Mouse (Mus musculus) intestine, embryonic 16.5 days (tissue): ENCODE data around the gene Taok2. TPM values are rescaled to one million over a fixed set of nuclear protein-coding genes. Genes with fewer than 3 reads are reported as not detected.
A peak's percentile ranks its signal among the peaks of the same experiment; 100 is the strongest.

Experiments
- ATAC-seq: fragments of 200-750 bp; cut with Nextera tagmentation; 2 replicates; pipeline ENCODE4 v1.8.0; 2017; ENCODE audit warnings: moderate TSS enrichment, moderate library complexity
- H3K27ac ChIP-seq: fragments of 300-500 bp; sonication (generic); 2 replicates; pipeline ENCODE4 v1.5.1; 2014; ENCODE audit warnings: mild to moderate bottlenecking, low read length
- H3K27me3 ChIP-seq: fragments of 300-500 bp; sonication (generic); replicated peaks from 2 replicates; pipeline ENCODE4 v1.6.1; 2014; ENCODE audit warnings: low read length, control low read depth, mixed read lengths; ENCODE audit not compliant: control insufficient read depth, insufficient read depth
- H3K36me3 ChIP-seq: fragments of 300-500 bp; sonication (generic); 2 replicates; pipeline ENCODE4 v1.6.1; 2014; ENCODE audit warnings: low read length, control low read depth; ENCODE audit not compliant: control insufficient read depth, insufficient read depth
- H3K4me1 ChIP-seq: fragments of 300-500 bp; sonication (generic); 2 replicates; pipeline ENCODE4 v1.6.1; 2014; ENCODE audit warnings: low read length, control low read depth, mixed read lengths; ENCODE audit not compliant: control insufficient read depth, insufficient read depth
- H3K4me2 ChIP-seq: fragments of 300-500 bp; sonication (generic); 2 replicates; pipeline ENCODE4 v1.6.1; 2014; ENCODE audit warnings: low read depth, low read length, control low read depth
- H3K4me3 ChIP-seq: fragments of 300-500 bp; sonication (generic); 2 replicates; pipeline ENCODE4 v1.5.1; 2014; ENCODE audit warnings: mild to moderate bottlenecking, low read length
- H3K9ac ChIP-seq: fragments of 300-500 bp; sonication (generic); 2 replicates; pipeline ENCODE4 v1.6.1; 2014; ENCODE audit warnings: low read depth, low read length
- H3K9me3 ChIP-seq: fragments of 300-500 bp; sonication (generic); 2 replicates; pipeline ENCODE4 v1.6.1; 2016; ENCODE audit warnings: low read length, control low read depth; ENCODE audit not compliant: control insufficient read depth
- WGBS: fragments of 180-500 bp; shearing (Covaris S2); extraction: QIAGEN DNeasy Blood & Tissue Kit; methylation state at CpG from one replicate; pipeline ENCODE4 v1.1.7; 2014; 5-methylcytosine and 5-hydroxymethylcytosine counted together
- polyA plus RNA-seq: library from polyadenylated mRNA; unstranded; fragments of >200 nt; fragmentation: Nextera tagmentation; extraction: Ambion mirVana; gene quantifications from 2 replicates; pipeline ENCODE4 v1.2.1, GENCODE M21; 2015

Gene Taok2
- polyA plus RNA-seq = 27.6 and 28.6 TPM in 2 replicates

GRCm38 (mm10) chr7:126884286-126885164, at the start of gene Taok2:
Gene Taok2 (minus strand): TSS chr7:126884703.
- ATAC-seq = peak; percentile 98
- under 1% methylated on average over 56 of the region's 56 CpGs for WGBS
- H3K4me3 ChIP-seq = peak within 1 kb of the TSS; percentile 93
- H3K9ac ChIP-seq = peak within 1 kb of the TSS; percentile 91
- no peaks in the 10 kb centered on the region for H3K27me3 ChIP-seq
- H3K4me1 ChIP-seq = peaks cover 19% of the 10 kb centered on the region
- no peaks in the 10 kb centered on the region for H3K9me3 ChIP-seq
- H3K4me2 ChIP-seq = peak within 1 kb of the TSS; percentile 73
- peak within 1 kb of the TSS; percentile 96 for H3K27ac ChIP-seq
- H3K36me3 ChIP-seq = peaks cover 11% of the 10 kb centered on the region; the same call in 1 of the 2 replicates

GRCm38 (mm10) chr7:126932652-126933051, 48.1 kb upstream of the Taok2 start:
- no peak for ATAC-seq
- Histone ChIP-seq H3K4me1 (peaks cover 6% of the 10 kb centered on the region; the same call in 1 of the 2 replicates), H3K9me3 (no peaks in the 10 kb centered on the region), H3K27me3 (no peaks in the 10 kb centered on the region), H3K27ac (no peak overlapping the region), H3K9ac (no peak overlapping the region), H3K4me3 (no peak overlapping the region), H3K4me2 (no peak overlapping the region), H3K36me3 (0 out of 2 replicates have a peak, but pooled peaks cover 8% of the 10 kb centered on the region)
- 81% methylated on average over 2 of the region's 2 CpGs for WGBS

- under 1% methylated on average over 27 of the region's 27 CpGs for WGBS
- no peaks in the 10 kb centered on the region for H3K27me3 ChIP-seq
- peak overlapping the region; percentile 87 for H3K4me2 ChIP-seq
- ATAC-seq = peak; percentile 76
- peak overlapping the region; percentile 37 for H3K27ac ChIP-seq
- no peaks in the 10 kb centered on the region for H3K9me3 ChIP-seq
- H3K9ac ChIP-seq = peak overlapping the region; percentile 85
- peak overlapping the region; percentile 92 for H3K4me3 ChIP-seq
- peaks cover 6% of the 10 kb centered on the region; the same call in 1 of the 2 replicates for H3K4me1 ChIP-seq
- 0 out of 2 replicates have a peak, but pooled peaks cover 8% of the 10 kb centered on the region for H3K36me3 ChIP-seq
These were observed 44.5 kb upstream of the Taok2 start for GRCm38 (mm10) chr7:126929046-126929445.

GRCm38 (mm10) chr7:126928384-126929037, 44.0 kb upstream of the Taok2 start, which contains the start of gene Kctd13:
Gene Kctd13 (plus strand): TSS chr7:126928879.
- Histone ChIP-seq H3K9ac (peak within 1 kb of the TSS; percentile 85), H3K4me2 (peak within 1 kb of the TSS; percentile 87), H3K27me3 (no peaks in the 10 kb centered on the region), H3K4me3 (peak within 1 kb of the TSS; percentile 92), H3K4me1 (peaks cover 6% of the 10 kb centered on the region; the same call in 1 of the 2 replicates), H3K36me3 (0 out of 2 replicates have a peak, but pooled peaks cover 5% of the 10 kb centered on the region), H3K27ac (peak within 1 kb of the TSS; percentile 54), H3K9me3 (no peaks in the 10 kb centered on the region)
- 3% methylated on average over 51 of the region's 56 CpGs for WGBS
- peak; percentile 99 for ATAC-seq

GRCm38 (mm10) chr7:126926299-126926698, 41.8 kb upstream of the Taok2 start:
- Histone ChIP-seq H3K4me2 (no peak overlapping the region), H3K27ac (no peak overlapping the region)
- WGBS = 19% methylated on average over 3 of the region's 3 CpGs

GRCm38 (mm10) chr7:126923999-126924398, 39.5 kb upstream of the Taok2 start:
- ATAC-seq = no peak
- Histone ChIP-seq H3K27me3 (no peaks in the 10 kb centered on the region), H3K4me3 (no peak overlapping the region), H3K36me3 (no peaks in the 10 kb centered on the region), H3K27ac (no peak overlapping the region), H3K9me3 (no peaks in the 10 kb centered on the region), H3K4me2 (no peak overlapping the region), H3K4me1 (peaks cover 7% of the 10 kb centered on the region; the same call in 1 of the 2 replicates), H3K9ac (no peak overlapping the region)
- 62% methylated on average over 5 of the region's 5 CpGs for WGBS

More at GRCm38 (mm10) chr7:126926299-126926698, 41.8 kb upstream of the Taok2 start:
- H3K27me3 ChIP-seq = no peaks in the 10 kb centered on the region
- H3K9ac ChIP-seq = no peak overlapping the region
- no peaks in the 10 kb centered on the region for H3K36me3 ChIP-seq
- no peak overlapping the region for H3K4me3 ChIP-seq
- no peaks in the 10 kb centered on the region for H3K9me3 ChIP-seq
- H3K4me1 ChIP-seq = peaks cover 13% of the 10 kb centered on the region; the same call in 1 of the 2 replicates
- no peak for ATAC-seq

GRCm38 (mm10) chr7:126922624-126923060, 38.1 kb upstream of the Taok2 start, which contains the start of gene Tmem219:
Gene Tmem219 (minus strand): TSS chr7:126922917.
- H3K4me2 ChIP-seq = peak within 1 kb of the TSS; percentile 24; the same call in 1 of the 2 replicates
- no peaks in the 10 kb centered on the region for H3K9me3 ChIP-seq
- H3K4me1 ChIP-seq = peaks cover 7% of the 10 kb centered on the region; the same call in 1 of the 2 replicates
- 31% methylated on average over 5 of the region's 5 CpGs for WGBS
- peak within 1 kb of the TSS; percentile 30; the same call in 1 of the 2 replicates for H3K9ac ChIP-seq
- peak; percentile 89 for ATAC-seq
- no peaks in the 10 kb centered on the region for H3K27me3 ChIP-seq
- H3K27ac ChIP-seq = peak within 1 kb of the TSS; percentile 58; the same call in 1 of the 2 replicates
- H3K36me3 ChIP-seq = no peaks in the 10 kb centered on the region
- H3K4me3 ChIP-seq = peak within 1 kb of the TSS; percentile 9; the same call in 1 of the 2 replicates

GRCm38 (mm10) chr7:126921563-126921962, 37.1 kb upstream of the Taok2 start:
- ATAC-seq = peak; percentile 42; the same call in 1 of the 2 replicates
- H3K4me1 ChIP-seq = peaks cover 7% of the 10 kb centered on the region; the same call in 1 of the 2 replicates
- no peaks in the 10 kb centered on the region for H3K36me3 ChIP-seq
- no peak overlapping the region for H3K27ac ChIP-seq
- H3K27me3 ChIP-seq = no peaks in the 10 kb centered on the region
- no peak overlapping the region for H3K4me3 ChIP-seq
- H3K4me2 ChIP-seq = no peak overlapping the region
- WGBS = 58% methylated on average over 2 of the region's 2 CpGs
- H3K9me3 ChIP-seq = no peaks in the 10 kb centered on the region
- H3K9ac ChIP-seq = no peak overlapping the region

- no peaks in the 10 kb centered on the region for H3K9me3 ChIP-seq
- no peak overlapping the region for H3K4me3 ChIP-seq
- H3K27me3 ChIP-seq = no peaks in the 10 kb centered on the region
- no peaks in the 10 kb centered on the region for H3K36me3 ChIP-seq
- no peak overlapping the region for H3K27ac ChIP-seq
- no peak for ATAC-seq
- 74% methylated on average over 4 of the region's 4 CpGs for WGBS
- peaks cover 7% of the 10 kb centered on the region; the same call in 1 of the 2 replicates for H3K4me1 ChIP-seq
- no peak overlapping the region for H3K9ac ChIP-seq
- no peak overlapping the region for H3K4me2 ChIP-seq
These were observed 35.5 kb upstream of the Taok2 start for GRCm38 (mm10) chr7:126919973-126920372.
